Mouse (Mus musculus) thymus, adult 2 months (tissue): ENCODE data around the gene B230118H07Rik. TPM values are rescaled to one million over a fixed set of nuclear protein-coding genes. Genes with fewer than 3 reads are reported as not detected.
A peak's percentile ranks its signal among the peaks of the same experiment; 100 is the strongest.

ENCODE experiments used
- DNase-seq: peaks from one replicate; pipeline ENCODE4 v3.0.0; 2021
- H3K27ac ChIP-seq: fragments of 200-500 bp; 2 replicates; pipeline ENCODE4 v1.5.1; 2012; ENCODE audit warnings: low read length, control low read depth; ENCODE audit not compliant: control insufficient read depth, insufficient read depth
- H3K27me3 ChIP-seq: fragments of 200-500 bp; 2 replicates; pipeline ENCODE4 v1.6.1; 2012; ENCODE audit warnings: mild to moderate bottlenecking, low read length, moderate library complexity, mixed read lengths; ENCODE audit not compliant: control insufficient read depth, insufficient read depth
- H3K36me3 ChIP-seq: fragments of 200-500 bp; 2 replicates; pipeline ENCODE4 v1.6.1; 2012; ENCODE audit warnings: mild to moderate bottlenecking, low read length, moderate library complexity; ENCODE audit not compliant: control insufficient read depth, insufficient read depth
- H3K4me1 ChIP-seq: fragments of 200-500 bp; replicated peaks from 2 replicates; pipeline ENCODE4 v1.6.1; 2012; ENCODE audit warnings: low read length; ENCODE audit not compliant: control insufficient read depth, insufficient read depth
- H3K4me3 ChIP-seq: fragments of 200-500 bp; 2 replicates; pipeline ENCODE4 v1.5.1; 2012; ENCODE audit warnings: mild to moderate bottlenecking, low read length, control low read depth, moderate library complexity; ENCODE audit not compliant: control insufficient read depth, insufficient read depth
- CTCF ChIP-seq: fragments of 200-500 bp; IDR thresholded peaks from 2 replicates; pipeline ENCODE4 v1.5.1; 2012; ENCODE audit warnings: mild to moderate bottlenecking, control low read depth, low read length, moderate library complexity, borderline replicate concordance; ENCODE audit not compliant: control insufficient read depth, poor library complexity, insufficient read depth; ENCODE audit errors: extremely low read depth
- POLR2A ChIP-seq: fragments of 200-500 bp; IDR thresholded peaks from 2 replicates; pipeline ENCODE4 v1.6.1; 2012; ENCODE audit warnings: mild to moderate bottlenecking, low read length, control low read depth, moderate library complexity; ENCODE audit not compliant: control insufficient read depth, poor library complexity, insufficient read depth; ENCODE audit errors: extremely low read depth
- WGBS: fragments of 180-500 bp; shearing (Covaris S2); methylation state at CpG from one replicate; pipeline ENCODE4 v1.1.7; 2018; 5-methylcytosine and 5-hydroxymethylcytosine counted together
- polyA plus RNA-seq: library from polyadenylated mRNA; depleted of rRNA; stranded (reverse); fragments of >200 nt; gene quantifications from 2 replicates; pipeline ENCODE4 v1.2.3, GENCODE M21; 2012; rRNA removed

B230118H07Rik gene
- polyA plus RNA-seq = 2.8 and 3.4 TPM in 2 replicates

GRCm38 (mm10) chr2:101649114-101649671 is at the start of gene B230118H07Rik, which contains the start of gene Rag1:
B230118H07Rik (minus strand) TSS chr2:101649532.
Rag1 (minus strand) TSS chr2:101649501.
- Histone ChIP-seq H3K27ac (peak within 1 kb of the TSS; percentile 92), H3K4me3 (peak within 1 kb of the TSS; percentile 57), H3K4me1 (peaks cover 15% of the 10 kb centered on the region), H3K36me3 (peaks cover 25% of the 10 kb centered on the region), H3K27me3 (no peaks in the 10 kb centered on the region)
- peak; percentile 85 for DNase-seq
- 0 out of 2 replicates have a peak, but pooled peaks have one; percentile 47 for TF ChIP-seq POLR2A
- TF ChIP-seq CTCF = no peak
- WGBS = 19% methylated on average over 8 of the region's 8 CpGs

DNA sequence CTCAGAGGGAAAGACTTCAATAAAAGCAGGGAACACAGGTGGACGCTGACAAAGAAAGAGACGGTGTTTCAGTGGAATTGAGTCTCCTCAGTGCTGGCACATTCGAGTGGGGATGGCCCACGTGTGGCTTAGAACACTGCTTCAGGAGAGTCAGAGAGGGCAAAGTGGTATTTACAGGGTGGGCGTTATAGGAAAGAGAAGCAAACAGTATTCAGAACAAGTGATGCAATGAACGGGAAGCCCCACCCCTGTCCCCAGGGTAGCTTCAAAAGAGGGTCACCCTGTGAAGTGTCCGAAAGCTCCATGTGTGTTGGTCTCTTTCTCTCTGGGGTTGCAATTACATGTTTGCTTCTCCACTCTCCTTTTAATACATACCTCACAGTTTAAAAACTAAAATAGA is 46.3 kb upstream of the B230118H07Rik start:
- no peak overlapping the region for H3K4me3 ChIP-seq
- H3K27me3 ChIP-seq = no peaks in the 10 kb centered on the region
- H3K36me3 ChIP-seq = peaks cover 67% of the 10 kb centered on the region
- WGBS = over 99% methylated on average over 7 of the region's 7 CpGs
- no peak overlapping the region for H3K27ac ChIP-seq
- H3K4me1 ChIP-seq = no peaks in the 10 kb centered on the region; the same call in 1 of the 2 replicates
- TF ChIP-seq CTCF = no peak
- TF ChIP-seq POLR2A = no peak
- DNase-seq = no peak

DNA sequence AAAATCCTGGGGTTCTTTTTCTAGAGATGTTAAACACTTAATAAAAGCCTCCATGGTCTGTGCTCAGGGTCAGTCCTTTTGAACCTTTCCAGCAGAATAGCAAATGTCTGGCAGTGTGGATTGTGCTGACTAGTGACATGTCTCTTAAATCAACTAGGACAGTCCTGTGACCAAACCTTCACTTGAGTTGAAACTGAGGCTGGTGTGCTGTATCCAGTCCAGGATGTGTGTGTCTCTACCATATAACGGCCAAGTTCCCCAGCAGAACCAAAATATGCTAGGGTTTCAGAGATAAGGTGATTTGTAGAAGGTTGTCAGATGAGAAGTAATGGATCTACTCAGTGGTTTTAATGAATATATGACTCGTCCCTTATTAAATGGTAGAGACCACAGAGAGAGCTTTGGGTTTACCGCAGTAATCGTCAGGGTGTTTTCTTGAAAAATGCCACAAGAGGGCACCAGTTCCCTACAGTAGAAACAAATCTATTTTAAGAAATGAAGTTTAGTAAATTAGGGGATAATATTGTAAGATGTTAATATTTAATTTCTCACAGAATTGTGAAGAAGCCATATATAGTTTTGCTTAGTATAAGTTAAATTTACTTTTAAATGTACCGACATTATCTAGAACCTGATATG is 44.4 kb upstream of the B230118H07Rik start:
- Histone ChIP-seq H3K4me3 (no peak overlapping the region), H3K27ac (no peak overlapping the region), H3K27me3 (no peaks in the 10 kb centered on the region), H3K36me3 (peaks cover 79% of the 10 kb centered on the region), H3K4me1 (no peaks in the 10 kb centered on the region; the same call in 1 of the 2 replicates)
- 59% methylated on average over 5 of the region's 5 CpGs for WGBS
- TF ChIP-seq CTCF (no peak), POLR2A (no peak)
- DNase-seq = peak; percentile 13

- TF ChIP-seq CTCF = no peak
- TF ChIP-seq POLR2A = no peak
- no peak for DNase-seq
- Histone ChIP-seq H3K4me1 (no peaks in the 10 kb centered on the region), H3K27ac (no peak overlapping the region), H3K27me3 (no peaks in the 10 kb centered on the region), H3K4me3 (no peak overlapping the region), H3K36me3 (peaks cover 78% of the 10 kb centered on the region)
- WGBS = 77% methylated on average over 4 of the region's 4 CpGs
Observed at GRCm38 (mm10) chr2:101693043-101693442, 43.7 kb upstream of the B230118H07Rik start.

DNA sequence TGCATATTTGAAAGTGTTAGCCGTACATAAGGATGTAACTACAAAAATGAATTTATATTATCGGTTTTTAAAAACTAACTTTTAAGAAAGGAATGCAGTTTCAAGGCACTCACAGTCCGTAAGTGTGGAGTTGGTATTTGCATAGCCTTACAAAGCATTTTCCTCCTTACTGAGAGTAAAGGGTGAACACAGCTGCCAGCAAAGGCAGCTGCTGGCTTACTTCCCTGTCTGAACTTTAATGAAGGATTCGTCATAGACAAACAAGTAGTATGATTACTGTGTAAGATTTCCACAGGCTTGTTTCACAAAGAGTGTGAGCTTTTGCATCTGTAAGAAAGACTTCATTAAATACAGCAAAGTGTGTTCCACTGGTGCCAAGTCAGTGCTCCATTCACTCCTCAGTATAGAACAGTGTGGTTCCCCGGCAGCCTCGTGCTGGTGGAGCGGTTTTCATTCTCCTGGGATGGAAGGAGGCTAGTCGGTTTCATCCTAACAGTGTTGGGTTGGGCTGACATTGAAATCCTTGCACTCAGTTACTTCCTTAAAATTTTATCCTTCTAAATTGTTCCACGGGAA is 41.0 kb upstream of the B230118H07Rik start:
- H3K4me1 ChIP-seq = no peaks in the 10 kb centered on the region
- H3K27ac ChIP-seq = no peak overlapping the region
- no peak overlapping the region for H3K4me3 ChIP-seq
- peaks cover 86% of the 10 kb centered on the region for H3K36me3 ChIP-seq
- no peaks in the 10 kb centered on the region for H3K27me3 ChIP-seq
- TF ChIP-seq CTCF = no peak
- TF ChIP-seq POLR2A = no peak
- no peak for DNase-seq
- 97% methylated on average over 9 of the region's 9 CpGs for WGBS

GRCm38 (mm10) chr2:101688011-101688410 is 38.7 kb upstream of the B230118H07Rik start:
- Histone ChIP-seq H3K27ac (no peak overlapping the region), H3K4me3 (no peak overlapping the region), H3K36me3 (peaks cover 82% of the 10 kb centered on the region), H3K27me3 (no peaks in the 10 kb centered on the region), H3K4me1 (no peaks in the 10 kb centered on the region)
- TF ChIP-seq CTCF (no peak), POLR2A (no peak)
- no peak for DNase-seq
- 97% methylated on average over 5 of the region's 5 CpGs for WGBS
